Mouse (Mus musculus) forebrain, embryonic 14.5 days (tissue): Measurements from ENCODE around the gene Endod1. TPM values are rescaled to one million over a fixed set of nuclear protein-coding genes. Genes with fewer than 3 reads are reported as not detected.

Source experiments
- ATAC-seq: fragments of 200-750 bp; cut with Nextera tagmentation; 2 replicates; pipeline ENCODE4 v1.8.0; 2017; ENCODE audit warnings: mild to moderate bottlenecking, moderate library complexity
- DNase-seq: peaks from one replicate; pipeline ENCODE4 v3.0.0-alpha.2; 2015; ENCODE audit warnings: low spot score
- H3K27ac ChIP-seq: fragments of 300-500 bp; sonication (generic); 2 replicates; pipeline ENCODE4 v1.5.1; 2014; ENCODE audit warnings: low read depth, mild to moderate bottlenecking, control low read depth, low read length, moderate library complexity
- H3K27me3 ChIP-seq: fragments of 300-500 bp; sonication (generic); replicated peaks from 2 replicates; pipeline ENCODE4 v1.6.1; 2014; ENCODE audit warnings: low read length, control low read depth, mixed read lengths; ENCODE audit not compliant: control insufficient read depth, insufficient read depth
- H3K36me3 ChIP-seq: fragments of 300-500 bp; sonication (generic); 2 replicates; pipeline ENCODE4 v1.6.1; 2014; ENCODE audit warnings: low read length, control low read depth; ENCODE audit not compliant: control insufficient read depth, insufficient read depth
- H3K4me1 ChIP-seq: fragments of 300-500 bp; sonication (generic); 2 replicates; pipeline ENCODE4 v1.6.1; 2014; ENCODE audit warnings: antibody characterized with exemption, low read length, control low read depth; ENCODE audit not compliant: control insufficient read depth, insufficient read depth
- H3K4me2 ChIP-seq: fragments of 300-500 bp; sonication (generic); 2 replicates; pipeline ENCODE4 v1.6.1; 2014; ENCODE audit warnings: mild to moderate bottlenecking, control low read depth, low read length
- H3K4me3 ChIP-seq: fragments of 300-500 bp; sonication (generic); 2 replicates; pipeline ENCODE4 v1.5.1; 2014; ENCODE audit warnings: low read depth, low read length, control low read depth
- H3K9ac ChIP-seq: fragments of 300-500 bp; sonication (generic); 2 replicates; pipeline ENCODE4 v1.6.1; 2014; ENCODE audit warnings: mild to moderate bottlenecking, low read length, control low read depth, moderate library complexity
- H3K9me3 ChIP-seq: fragments of 300-500 bp; sonication (generic); replicated peaks from 2 replicates; pipeline ENCODE4 v1.6.1; 2016; ENCODE audit warnings: low read length, control low read depth, mixed read lengths; ENCODE audit not compliant: control insufficient read depth
- WGBS: fragments of 180-500 bp; shearing (Covaris S2); extraction: QIAGEN DNeasy Blood & Tissue Kit; methylation state at CpG from one replicate; pipeline ENCODE4 v1.1.7; 2014; 5-methylcytosine and 5-hydroxymethylcytosine counted together
- polyA plus RNA-seq: library from polyadenylated mRNA; unstranded; fragments of >200 nt; fragmentation: Nextera tagmentation; extraction: Ambion mirVana; gene quantifications from 2 replicates; pipeline ENCODE4 v1.2.1, GENCODE M21; 2014

Gene Endod1
- polyA plus RNA-seq, 1 experiment from 2014 or later, result 10.0 TPM

DNA sequence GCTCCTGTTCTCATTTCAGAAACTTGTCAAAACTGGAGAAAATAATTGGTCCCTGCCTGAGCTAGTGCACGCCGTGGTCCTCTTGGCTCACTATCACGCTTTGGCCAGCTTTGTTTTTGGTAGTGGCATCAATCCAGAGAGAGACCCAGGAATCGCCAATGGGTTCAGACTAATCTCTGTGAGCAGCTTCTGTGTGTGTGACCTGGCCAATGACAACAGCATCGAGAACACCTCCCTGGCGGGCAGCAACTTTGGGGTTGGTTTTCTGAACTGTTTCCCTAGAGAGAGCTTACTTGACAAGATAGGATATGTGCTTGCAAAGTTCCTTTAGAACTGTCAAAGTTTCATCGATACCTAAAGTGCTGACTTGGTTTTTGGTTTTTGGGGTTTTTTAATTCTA is 66.8 kb downstream of the Endod1 start:
- ATAC-seq, result no peak
- Histone ChIP-seq H3K9me3 (no peaks in the 10 kb centered on the region), H3K4me1 (no peaks in the 10 kb centered on the region), H3K27me3 (no peaks in the 10 kb centered on the region), H3K4me2 (no peak overlapping the region), H3K9ac (no peak overlapping the region), H3K4me3 (no peak overlapping the region), H3K36me3 (peaks cover 26% of the 10 kb centered on the region), H3K27ac (no peak overlapping the region)
- WGBS, result 82% methylated on average over 7 of the region's 7 CpGs
- no peak for DNase-seq

GRCm38 (mm10) chr9:14313968-14314367 is 67.3 kb downstream of the Endod1 start:
- WGBS, result 91% methylated on average over 3 of the region's 3 CpGs
- ATAC-seq (no peak), DNase-seq (no peak)
- H3K9me3 ChIP-seq, result no peaks in the 10 kb centered on the region
- H3K4me2 ChIP-seq, result no peak overlapping the region
- no peaks in the 10 kb centered on the region for H3K27me3 ChIP-seq
- no peak overlapping the region for H3K27ac ChIP-seq
- no peaks in the 10 kb centered on the region for H3K4me1 ChIP-seq
- H3K36me3 ChIP-seq, result peaks cover 28% of the 10 kb centered on the region
- H3K9ac ChIP-seq, result no peak overlapping the region
- H3K4me3 ChIP-seq, result no peak overlapping the region

- Histone ChIP-seq H3K27me3 (0 out of 2 replicates have a peak, but pooled peaks cover 3% of the 10 kb centered on the region), H3K27ac (no peak overlapping the region), H3K36me3 (peaks cover 19% of the 10 kb centered on the region; the same call in 1 of the 2 replicates), H3K4me3 (no peak overlapping the region), H3K9me3 (no peaks in the 10 kb centered on the region), H3K9ac (no peak overlapping the region), H3K4me1 (peaks cover 9% of the 10 kb centered on the region; the same call in 1 of the 2 replicates), H3K4me2 (no peak overlapping the region)
- ATAC-seq (no peak), DNase-seq (no peak)
- 100% methylated on average over 3 of the region's 3 CpGs for WGBS
These were observed 74.0 kb downstream of the Endod1 start for GRCm38 (mm10) chr9:14307341-14307740.

- no peaks in the 10 kb centered on the region for H3K9me3 ChIP-seq
- WGBS, result 6% methylated on average over 9 of the region's 9 CpGs
- H3K4me2 ChIP-seq, result no peak overlapping the region
- ATAC-seq, result peak; percentile 94
- H3K4me1 ChIP-seq, result peaks cover 9% of the 10 kb centered on the region; the same call in 1 of the 2 replicates
- H3K4me3 ChIP-seq, result no peak overlapping the region
- DNase-seq, result peak; percentile 85
- H3K9ac ChIP-seq, result no peak overlapping the region
- H3K27me3 ChIP-seq, result 0 out of 2 replicates have a peak, but pooled peaks cover 3% of the 10 kb centered on the region
- H3K36me3 ChIP-seq, result peaks cover 12% of the 10 kb centered on the region; the same call in 1 of the 2 replicates
- H3K27ac ChIP-seq, result no peak overlapping the region
These were observed 76.9 kb downstream of the Endod1 start for GRCm38 (mm10) chr9:14304262-14304968.

Other genes starting within 250 kb of the Endod1 start
- 12.4 and 18.6 TPM in 2 replicates for gene Sesn3, start 106.4 kb downstream of the Endod1 start, polyA plus RNA-seq
- gene Kdm4d, start 119.0 kb upstream of the Endod1 start, polyA plus RNA-seq, result 0.36 and 0.38 TPM in 2 replicates
- gene Cwc15, start 119.1 kb upstream of the Endod1 start, polyA plus RNA-seq, result 175 and 186 TPM in 2 replicates